Mouse (Mus musculus): ENCODE measurements around the gene Alb.

Alb gene

GRCm38 (mm10) chr5:90490518-90490917 is 29.8 kb downstream of the Alb start, which contains the start of gene Afp:
Afp (plus strand) TSS chr5:90490737.
- ATAC-seq (ENCODE audit: insufficient number of reproducible peaks, low FRiP score, low TSS enrichment): no peak

GRCm38 (mm10) chr5:90492440-90492839 is 31.7 kb downstream of the Alb start:
- ATAC-seq (ENCODE audit: insufficient number of reproducible peaks, low FRiP score, low TSS enrichment): no peak

- ATAC-seq (ENCODE audit: insufficient number of reproducible peaks, low FRiP score, low TSS enrichment): no peak
Measured at GRCm38 (mm10) chr5:90494308-90494707, 33.6 kb downstream of the Alb start.

- ATAC-seq (ENCODE audit: insufficient number of reproducible peaks, low FRiP score, low TSS enrichment): no peak
Measured at GRCm38 (mm10) chr5:90499509-90499908, 38.8 kb downstream of the Alb start.

- ATAC-seq (ENCODE audit: insufficient number of reproducible peaks, low FRiP score, low TSS enrichment): peak; percentile 64
Measured at GRCm38 (mm10) chr5:90500714-90501113, 40.0 kb downstream of the Alb start.

GRCm38 (mm10) chr5:90501752-90502151 is 41.1 kb downstream of the Alb start:
- ATAC-seq (ENCODE audit: insufficient number of reproducible peaks, low FRiP score, low TSS enrichment): no peak

GRCm38 (mm10) chr5:90504742-90505141 is 44.0 kb downstream of the Alb start:
- no peak for ATAC-seq (ENCODE audit: insufficient number of reproducible peaks, low FRiP score, low TSS enrichment)

GRCm38 (mm10) chr5:90506507-90506906 is 45.8 kb downstream of the Alb start:
- no peak for ATAC-seq (ENCODE audit: insufficient number of reproducible peaks, low FRiP score, low TSS enrichment)

GRCm38 (mm10) chr5:90507411-90507949 is 46.8 kb downstream of the Alb start:
- ATAC-seq (ENCODE audit: insufficient number of reproducible peaks, low FRiP score, low TSS enrichment): no peak

GRCm38 (mm10) chr5:90509828-90510592 is 49.3 kb downstream of the Alb start:
- ATAC-seq (ENCODE audit: insufficient number of reproducible peaks, low FRiP score, low TSS enrichment): no peak

GRCm38 (mm10) chr5:90512288-90512955 is 51.7 kb downstream of the Alb start:
- no peak for ATAC-seq (ENCODE audit: insufficient number of reproducible peaks, low FRiP score, low TSS enrichment)

GRCm38 (mm10) chr5:90515561-90515960 is 54.9 kb downstream of the Alb start:
- no peak for ATAC-seq (ENCODE audit: insufficient number of reproducible peaks, low FRiP score, low TSS enrichment)

- ATAC-seq (ENCODE audit: insufficient number of reproducible peaks, low FRiP score, low TSS enrichment): no peak
Measured at GRCm38 (mm10) chr5:90518356-90519100, 57.8 kb downstream of the Alb start, which contains the start of gene Afm. Afm (plus strand) TSS chr5:90518932.
